Mouse (Mus musculus): ENCODE data around the gene Galntl5. TPM values are rescaled to one million over a fixed set of nuclear protein-coding genes. Genes with fewer than 3 reads are reported as not detected.

The Galntl5 gene
- polyA plus RNA-seq (2017; shearing (Covaris generic)), result not detected

GRCm38 (mm10) chr5:25181004-25181531, at the start of gene Galntl5:
Gene Galntl5 (plus strand): TSS chr5:25181460.

GRCm38 (mm10) chr5:25221604-25222003, 40.3 kb downstream of the Galntl5 start, which contains the start of gene Galnt11:
Gene Galnt11 (plus strand): TSS chr5:25221904.

GRCm38 (mm10) chr5:25222752-25223702, 41.8 kb downstream of the Galntl5 start, which contains the start of gene E130116L18Rik:
Gene E130116L18Rik (minus strand): TSS chr5:25223153.

Other genes with a start within 250 kb of the Galntl5 start
- 10 to 100 TPM; 30.7 to 38.5 TPM for gene Prkag2, start 80.8 kb upstream of the Galntl5 start, polyA plus RNA-seq (2017; shearing (Covaris generic))
- gene Galnt11, start 40.4 kb downstream of the Galntl5 start, polyA plus RNA-seq (2017; shearing (Covaris generic)), result 10 to 100 TPM; 27.6 to 33.1 TPM
- gene E130116L18Rik, start 41.7 kb downstream of the Galntl5 start, polyA plus RNA-seq (2017; shearing (Covaris generic)), result not detected